Mouse (Mus musculus) hindlimb bud, embryonic 11.5 days (tissue): Measurements from ENCODE around the gene Braf.

ENCODE experiments used
- DNase-seq: peaks from one replicate; pipeline ENCODE4 v3.0.0-alpha.2; 2012; ENCODE audit warnings: low read depth, low spot score; ENCODE audit errors: extremely low spot score

Gene Braf

GRCm38 (mm10) chr6:39610207-39610606, 115.1 kb downstream of the Braf start:
- DNase-seq: no peak

GRCm38 (mm10) chr6:39607365-39607764, 117.9 kb downstream of the Braf start:
- DNase-seq: no peak

GRCm38 (mm10) chr6:39606862-39607261, 118.4 kb downstream of the Braf start:
- no peak for DNase-seq

GRCm38 (mm10) chr6:39606056-39606455, 119.2 kb downstream of the Braf start:
- no peak for DNase-seq

GRCm38 (mm10) chr6:39604565-39604964, 120.7 kb downstream of the Braf start:
- DNase-seq: no peak

- DNase-seq: no peak
Observed at GRCm38 (mm10) chr6:39601828-39602227, 123.4 kb downstream of the Braf start.

- no peak for DNase-seq
Observed at GRCm38 (mm10) chr6:39600851-39601250, 124.4 kb downstream of the Braf start.

GRCm38 (mm10) chr6:39592401-39593214, 132.7 kb downstream of the Braf start, which contains the start of gene Ndufb2:
TSS of gene Ndufb2 (plus strand) at chr6:39592574.
- peak; percentile 81 for DNase-seq

- DNase-seq: no peak
Observed at GRCm38 (mm10) chr6:39591481-39591880, 133.8 kb downstream of the Braf start.

GRCm38 (mm10) chr6:39585517-39585916, 139.7 kb downstream of the Braf start, which contains the start of gene Gm42420:
TSS of gene Gm42420 (plus strand) at chr6:39585753.
- no peak for DNase-seq

- DNase-seq: no peak
Observed at GRCm38 (mm10) chr6:39581087-39581784, 144.0 kb downstream of the Braf start.

- no peak for DNase-seq
Observed at GRCm38 (mm10) chr6:39580558-39580957, 144.7 kb downstream of the Braf start.

- DNase-seq: no peak
Observed at GRCm38 (mm10) chr6:39579552-39579951, 145.7 kb downstream of the Braf start.

GRCm38 (mm10) chr6:39574951-39575350, 150.3 kb downstream of the Braf start:
- DNase-seq: no peak

GRCm38 (mm10) chr6:39574555-39574869, 150.8 kb downstream of the Braf start:
- no peak for DNase-seq

GRCm38 (mm10) chr6:39573791-39574554, 151.3 kb downstream of the Braf start, which contains the start of gene Adck2:
TSS of gene Adck2 (plus strand) at chr6:39573873.
- DNase-seq: no peak

GRCm38 (mm10) chr6:39570426-39570825, 154.8 kb downstream of the Braf start:
- no peak for DNase-seq

GRCm38 (mm10) chr6:39567528-39567927, 157.7 kb downstream of the Braf start:
- DNase-seq: no peak

GRCm38 (mm10) chr6:39562166-39563015, 162.9 kb downstream of the Braf start:
- DNase-seq: no peak

GRCm38 (mm10) chr6:39559276-39559939, 165.9 kb downstream of the Braf start:
- no peak for DNase-seq
